Mouse (Mus musculus) neural tube, embryonic 11.5 days (tissue): ENCODE measurements around the gene Vinac1. TPM values are rescaled to one million over a fixed set of nuclear protein-coding genes. Genes with fewer than 3 reads are reported as not detected.

Experiments
- ATAC-seq: fragments of 200-750 bp; cut with Nextera tagmentation; 2 replicates; pipeline ENCODE4 v1.8.0; 2017; ENCODE audit warnings: moderate number of reproducible peaks, mild to moderate bottlenecking, moderate TSS enrichment, moderate library complexity; ENCODE audit not compliant: insufficient read depth, low FRiP score, low TSS enrichment
- DNase-seq: peaks from one replicate; pipeline ENCODE4 v3.0.0-alpha.2; 2015; ENCODE audit warnings: low spot score
- H3K27ac ChIP-seq: fragments of 300-500 bp; sonication (generic); 2 replicates; pipeline ENCODE4 v1.5.1; 2014; ENCODE audit warnings: low read depth, mild to moderate bottlenecking, low read length
- H3K27me3 ChIP-seq: fragments of 300-500 bp; sonication (generic); 2 replicates; pipeline ENCODE4 v1.6.1; 2014; ENCODE audit warnings: mild to moderate bottlenecking, low read length, mixed read lengths; ENCODE audit not compliant: control insufficient read depth, insufficient read depth
- H3K36me3 ChIP-seq: fragments of 300-500 bp; sonication (generic); 2 replicates; pipeline ENCODE4 v1.6.1; 2014; ENCODE audit warnings: mild to moderate bottlenecking, low read length, moderate library complexity, mixed read lengths; ENCODE audit not compliant: control insufficient read depth, insufficient read depth
- H3K4me1 ChIP-seq: fragments of 300-500 bp; sonication (generic); 2 replicates; pipeline ENCODE4 v1.6.1; 2014; ENCODE audit warnings: low read length, mixed read lengths; ENCODE audit not compliant: control insufficient read depth, insufficient read depth
- H3K4me2 ChIP-seq: fragments of 300-500 bp; sonication (generic); 2 replicates; pipeline ENCODE4 v1.6.1; 2014; ENCODE audit warnings: low read depth, mild to moderate bottlenecking, moderate library complexity
- H3K4me3 ChIP-seq: fragments of 300-500 bp; sonication (generic); 2 replicates; pipeline ENCODE4 v1.5.1; 2014; ENCODE audit warnings: low read depth, low read length
- H3K9ac ChIP-seq: fragments of 300-500 bp; sonication (generic); 2 replicates; pipeline ENCODE4 v1.6.1; 2014; ENCODE audit warnings: mild to moderate bottlenecking, low read length
- H3K9me3 ChIP-seq: fragments of 300-500 bp; sonication (generic); 2 replicates; pipeline ENCODE4 v1.6.1; 2016; ENCODE audit warnings: low read length; ENCODE audit not compliant: control insufficient read depth
- whole genome bisulfite sequencing: fragments of 180-500 bp; shearing (Covaris S2); extraction: QIAGEN DNeasy Blood & Tissue Kit; methylation state at CpG from one replicate; pipeline ENCODE4 v1.1.7; 2014; 5-methylcytosine and 5-hydroxymethylcytosine counted together
- polyA plus RNA-seq: library from polyadenylated mRNA; unstranded; fragments of >200 nt; fragmentation: Nextera tagmentation; extraction: Ambion mirVana; gene quantifications from 2 replicates; pipeline ENCODE4 v1.2.1, GENCODE M21; 2014

Vinac1 gene
- polyA plus RNA-seq, 1 experiment from 2014 or later: 0.19 TPM

GRCm38 (mm10) chr2:129055741-129056140, 7.8 kb upstream of the Vinac1 start:
- Histone ChIP-seq H3K36me3 (no peaks in the 10 kb centered on the region), H3K4me1 (no peaks in the 10 kb centered on the region), H3K27me3 (no peaks in the 10 kb centered on the region), H3K9ac (no peak overlapping the region), H3K4me3 (no peak overlapping the region), H3K4me2 (no peak overlapping the region), H3K9me3 (0 out of 2 replicates have a peak, but pooled peaks cover 3% of the 10 kb centered on the region), H3K27ac (no peak overlapping the region)
- DNase-seq (no peak), ATAC-seq (no peak)
- WGBS: 90% methylated on average over 6 of the region's 6 CpGs

- H3K4me2 ChIP-seq: no peak overlapping the region
- no peaks in the 10 kb centered on the region for H3K9me3 ChIP-seq
- H3K36me3 ChIP-seq: no peaks in the 10 kb centered on the region
- H3K4me3 ChIP-seq: no peak overlapping the region
- 76% methylated on average over 4 of the region's 4 CpGs for WGBS
- ATAC-seq (no peak), DNase-seq (no peak)
- no peaks in the 10 kb centered on the region for H3K27me3 ChIP-seq
- H3K27ac ChIP-seq: no peak overlapping the region
- H3K9ac ChIP-seq: no peak overlapping the region
- no peaks in the 10 kb centered on the region for H3K4me1 ChIP-seq
Measured at GRCm38 (mm10) chr2:129052451-129052983, 4.5 kb upstream of the Vinac1 start.

GRCm38 (mm10) chr2:129046846-129047196, 1.2 kb downstream of the Vinac1 start:
- WGBS: 78% methylated on average over 4 of the region's 4 CpGs
- Histone ChIP-seq H3K36me3 (no peaks in the 10 kb centered on the region), H3K27me3 (no peaks in the 10 kb centered on the region), H3K27ac (no peak overlapping the region), H3K4me3 (no peak overlapping the region), H3K9ac (no peak overlapping the region), H3K4me2 (no peak overlapping the region), H3K4me1 (no peaks in the 10 kb centered on the region), H3K9me3 (no peaks in the 10 kb centered on the region)
- ATAC-seq: no peak
- no peak for DNase-seq

GRCm38 (mm10) chr2:129046172-129046845, 1.7 kb downstream of the Vinac1 start:
- Histone ChIP-seq H3K27me3 (no peaks in the 10 kb centered on the region), H3K4me3 (no peak overlapping the region), H3K4me2 (no peak overlapping the region), H3K9me3 (no peaks in the 10 kb centered on the region), H3K27ac (no peak overlapping the region), H3K4me1 (no peaks in the 10 kb centered on the region), H3K36me3 (no peaks in the 10 kb centered on the region), H3K9ac (no peak overlapping the region)
- DNase-seq: no peak
- ATAC-seq: no peak
- WGBS: 75% methylated on average over 6 of the region's 6 CpGs

GRCm38 (mm10) chr2:129040567-129040966, 7.4 kb downstream of the Vinac1 start:
- Histone ChIP-seq H3K4me2 (no peak overlapping the region), H3K4me1 (no peaks in the 10 kb centered on the region; the same call in 1 of the 2 replicates), H3K4me3 (no peak overlapping the region), H3K36me3 (no peaks in the 10 kb centered on the region), H3K27me3 (peaks cover 16% of the 10 kb centered on the region), H3K9me3 (no peaks in the 10 kb centered on the region), H3K9ac (no peak overlapping the region), H3K27ac (no peak overlapping the region)
- WGBS: 32% methylated on average over 6 of the region's 6 CpGs
- no peak for DNase-seq
- ATAC-seq: no peak

- Histone ChIP-seq H3K4me3 (peak overlapping the region; percentile 41), H3K27me3 (peaks cover 16% of the 10 kb centered on the region), H3K4me1 (no peaks in the 10 kb centered on the region; the same call in 1 of the 2 replicates), H3K36me3 (no peaks in the 10 kb centered on the region), H3K9ac (peak overlapping the region; percentile 63), H3K4me2 (peak overlapping the region; percentile 90), H3K27ac (no peak overlapping the region), H3K9me3 (no peaks in the 10 kb centered on the region)
- 3% methylated on average over 58 of the region's 62 CpGs for WGBS
- DNase-seq (peak; percentile 57), ATAC-seq (peak; percentile 53)
Measured at GRCm38 (mm10) chr2:129038937-129039631, 8.9 kb downstream of the Vinac1 start.

GRCm38 (mm10) chr2:129038426-129038936, 9.5 kb downstream of the Vinac1 start:
- ATAC-seq (no peak; the same call in 1 of the 2 replicates), DNase-seq (no peak)
- Histone ChIP-seq H3K4me3 (peak overlapping the region; percentile 41), H3K27ac (no peak overlapping the region), H3K27me3 (peaks cover 16% of the 10 kb centered on the region), H3K4me2 (peak overlapping the region; percentile 90), H3K9ac (peak overlapping the region; percentile 63), H3K36me3 (no peaks in the 10 kb centered on the region), H3K4me1 (no peaks in the 10 kb centered on the region; the same call in 1 of the 2 replicates), H3K9me3 (no peaks in the 10 kb centered on the region)
- WGBS: 41% methylated on average over 15 of the region's 15 CpGs

- Histone ChIP-seq H3K4me2 (no peak overlapping the region), H3K4me3 (no peak overlapping the region)
- 85% methylated on average over 5 of the region's 5 CpGs for WGBS
Measured at GRCm38 (mm10) chr2:129035381-129035780, 12.6 kb downstream of the Vinac1 start.

More at GRCm38 (mm10) chr2:129035381-129035780, 12.6 kb downstream of the Vinac1 start:
- H3K9me3 ChIP-seq: no peaks in the 10 kb centered on the region
- H3K9ac ChIP-seq: no peak overlapping the region
- DNase-seq (no peak), ATAC-seq (no peak)
- peaks cover 16% of the 10 kb centered on the region for H3K27me3 ChIP-seq
- H3K36me3 ChIP-seq: no peaks in the 10 kb centered on the region
- H3K27ac ChIP-seq: no peak overlapping the region
- H3K4me1 ChIP-seq: no peaks in the 10 kb centered on the region; the same call in 1 of the 2 replicates
